11 mouse cellular contexts compared by ENCODE assay signal in genomic region chr5:116018784-116019183, GRCm38 (mm10). TPM values are rescaled to one million over a fixed set of nuclear protein-coding genes. Genes with fewer than 3 reads are reported as not detected.
DNase-seq lines count a peak whose midpoint lies in the region; ATAC-seq and TF ChIP-seq lines count a peak whose summit lies in the region.
"Had no signal": no experiment of that assay in that cellular context is flagged by ENCODE, and none has a peak within 500 bp of the region (broad histone marks: within the 10 kb centered on the region; RNA-seq: fewer than 3 reads in every experiment).

No protein-coding gene starts in this region.

- peak; percentile 57 for DNase-seq in midbrain, embryonic 11.5 days (ENCODE audit: low spot score, missing footprints)
- DNase-seq in kidney, postnatal 25 days: peak; percentile 82 to 87
- DNase-seq in embryo, embryonic 10 days (ENCODE audit: low spot score): no peak
- DNase-seq in spleen, adult 18-20 months: no peak
- DNase-seq: cerebellum, adult 2 months; layer of hippocampus, adult 9-11 months; thymus, postnatal 14 days had no signal

- H3K4me1 ChIP-seq in midbrain, embryonic 11.5 days (ENCODE audit: control insufficient read depth, insufficient read depth, low read length): peaks cover 7% of the 10 kb centered on the region
- peaks cover 18% of the 10 kb centered on the region for H3K4me1 ChIP-seq in midbrain, embryonic 13.5 days (replicated peaks)
- H3K4me1 ChIP-seq in intestine, embryonic 16.5 days (ENCODE audit: control insufficient read depth, insufficient read depth, low read length): peaks cover 22% of the 10 kb centered on the region
- H3K4me1 ChIP-seq in small intestine, adult 2 months (ENCODE audit: control insufficient read depth, insufficient read depth, insufficient read length, low read length): peaks cover 20% of the 10 kb centered on the region; the same call in 1 of the 2 replicates

- no peaks in the 10 kb centered on the region for H3K27me3 ChIP-seq in midbrain, embryonic 11.5 days (ENCODE audit: control insufficient read depth, insufficient read depth, low read length)
- no peaks in the 10 kb centered on the region for H3K27me3 ChIP-seq in midbrain, embryonic 13.5 days
- H3K27me3 ChIP-seq in intestine, embryonic 16.5 days (replicated peaks; ENCODE audit: control insufficient read depth, insufficient read depth, low read length): no peaks in the 10 kb centered on the region
- no peaks in the 10 kb centered on the region for H3K27me3 ChIP-seq in small intestine, adult 2 months (ENCODE audit: control insufficient read depth, insufficient read depth, low read length)
- H3K27me3 ChIP-seq: lung, embryonic 15.5 days had no signal

- 85% methylated on average over 6 of the region's 6 CpGs for WGBS in midbrain, embryonic 11.5 days
- WGBS in midbrain, embryonic 13.5 days: 83% methylated on average over 6 of the region's 6 CpGs
- WGBS in intestine, embryonic 16.5 days: 72% methylated on average over 6 of the region's 6 CpGs
- 41% methylated on average over 6 of the region's 6 CpGs for WGBS in small intestine, adult 2 months

- TF ChIP-seq CTCF in small intestine, adult 2 months (IDR thresholded peaks at IDR 0.05; ENCODE audit: extremely low read depth, insufficient read length, insufficient replicate concordance, low read depth, low read length): no peak

- no peak for TF ChIP-seq POLR2A in small intestine, adult 2 months (IDR thresholded peaks at IDR 0.05; ENCODE audit: low read depth, low read length)

- no peak overlapping the region for H3K27ac ChIP-seq in midbrain, embryonic 11.5 days (ENCODE audit: low read depth, low read length)
- no peak overlapping the region for H3K27ac ChIP-seq in midbrain, embryonic 13.5 days
- peak overlapping the region; percentile 79 for H3K27ac ChIP-seq in intestine, embryonic 16.5 days (ENCODE audit: low read length)
- H3K27ac ChIP-seq in small intestine, adult 2 months (ENCODE audit: insufficient read depth, low read depth, low read length): 0 out of 2 replicates have a peak overlapping the region, but pooled peaks have one; percentile 2
- H3K27ac ChIP-seq: lung, embryonic 15.5 days had no signal

- peaks cover 46% of the 10 kb centered on the region for H3K36me3 ChIP-seq in midbrain, embryonic 11.5 days (ENCODE audit: control insufficient read depth, insufficient read depth, low read length)
- H3K36me3 ChIP-seq in midbrain, embryonic 13.5 days: peaks cover 86% of the 10 kb centered on the region
- H3K36me3 ChIP-seq in intestine, embryonic 16.5 days (ENCODE audit: control insufficient read depth, insufficient read depth, low read length): peaks cover 58% of the 10 kb centered on the region
- peaks cover 74% of the 10 kb centered on the region for H3K36me3 ChIP-seq in small intestine, adult 2 months (ENCODE audit: control insufficient read depth, insufficient read depth, low read length)

- H3K9me3 ChIP-seq in midbrain, embryonic 11.5 days (ENCODE audit: control insufficient read depth, low read length): no peaks in the 10 kb centered on the region
- no peaks in the 10 kb centered on the region for H3K9me3 ChIP-seq in midbrain, embryonic 13.5 days
- no peaks in the 10 kb centered on the region for H3K9me3 ChIP-seq in intestine, embryonic 16.5 days (ENCODE audit: control insufficient read depth, low read length)
- H3K9me3 ChIP-seq: lung, embryonic 15.5 days had no signal

- no peak for ATAC-seq in midbrain, embryonic 11.5 days (ENCODE audit: low FRiP score)
- no peak for ATAC-seq in midbrain, embryonic 13.5 days
- ATAC-seq in intestine, embryonic 16.5 days: peak; percentile 51

- H3K4me3 ChIP-seq in midbrain, embryonic 11.5 days (ENCODE audit: low read depth, low read length): no peak overlapping the region
- H3K4me3 ChIP-seq in midbrain, embryonic 13.5 days (replicated peaks): no peak overlapping the region
- no peak overlapping the region for H3K4me3 ChIP-seq in intestine, embryonic 16.5 days (ENCODE audit: low read length)
- no peak overlapping the region for H3K4me3 ChIP-seq in small intestine, adult 2 months (ENCODE audit: low read depth, low read length)
- H3K4me3 ChIP-seq: lung, embryonic 15.5 days had no signal

- no peak overlapping the region for H3K4me2 ChIP-seq in midbrain, embryonic 11.5 days
- H3K4me2 ChIP-seq in midbrain, embryonic 13.5 days (replicated peaks): no peak overlapping the region
- no peak overlapping the region for H3K4me2 ChIP-seq in intestine, embryonic 16.5 days (ENCODE audit: low read depth, low read length)
- H3K4me2 ChIP-seq: lung, embryonic 15.5 days had no signal

- H3K9ac ChIP-seq in midbrain, embryonic 11.5 days (ENCODE audit: low read length): no peak overlapping the region
- no peak overlapping the region for H3K9ac ChIP-seq in midbrain, embryonic 13.5 days (replicated peaks)
- 0 out of 2 replicates have a peak overlapping the region, but pooled peaks have one; percentile 11 for H3K9ac ChIP-seq in intestine, embryonic 16.5 days (ENCODE audit: low read depth, low read length)
- H3K9ac ChIP-seq: lung, embryonic 15.5 days had no signal

RNA-seq across cellular contexts. Expression of gene Prkab1, which starts 5.5 kb away (rescaled TPM):
- 48.4 and 55.4 TPM in 2 replicates for polyA plus RNA-seq in midbrain, embryonic 11.5 days (2014; fragmentation: Nextera tagmentation; extraction: Ambion mirVana)
- 54.7 and 55.5 TPM in 2 replicates for polyA plus RNA-seq in midbrain, embryonic 13.5 days (2015; fragmentation: Nextera tagmentation; extraction: Ambion mirVana)
- 74.8 and 83.1 TPM in 2 replicates for polyA plus RNA-seq in intestine, embryonic 16.5 days (2015; fragmentation: Nextera tagmentation; extraction: Ambion mirVana)
- polyA plus RNA-seq in small intestine, adult 2 months (2012; rRNA removed): 37.8 and 73.8 TPM in 2 replicates

Comparison
In these comparisons a context has a peak if more than half of its experiments do, and no peak if none do; other contexts are left out.
1. DNase-seq: peak in midbrain, embryonic 11.5 days (single experiment) and kidney, postnatal 25 days (2 of 2); none in embryo, embryonic 10 days (single experiment) and spleen, adult 18-20 months (0 of 2).
2. H3K27ac ChIP-seq: peak in intestine, embryonic 16.5 days (single experiment) and small intestine, adult 2 months (single experiment); none in midbrain, embryonic 11.5 days (single experiment) and midbrain, embryonic 13.5 days (single experiment).